Mouse (Mus musculus): ENCODE measurements at regions not wholly inside any gene's neighbourhood (a gene's known extent, or its start where the extent isn't known, plus 50 kb on each side); places are given as distances from the start of the nearest gene placed in this dataset.

- no peak for ATAC-seq (replicated peaks; ENCODE audit: low FRiP score, poor library complexity, severe bottlenecking)
Measured at GRCm38 (mm10) chr7:110679916-110680315, 52.5 kb downstream of the Adm start.

GRCm38 (mm10) chr7:110682911-110683310 is 55.5 kb downstream of the Adm start:
- no peak for ATAC-seq (replicated peaks; ENCODE audit: low FRiP score, poor library complexity, severe bottlenecking)

GRCm38 (mm10) chr7:110688884-110689681 is 61.6 kb downstream of the Adm start:
- ATAC-seq (replicated peaks; ENCODE audit: low FRiP score, poor library complexity, severe bottlenecking), result no peak

- ATAC-seq (replicated peaks; ENCODE audit: low FRiP score, poor library complexity, severe bottlenecking), result no peak
Measured at GRCm38 (mm10) chr7:110690241-110690640, 62.8 kb downstream of the Adm start.

- ATAC-seq (replicated peaks; ENCODE audit: low FRiP score, poor library complexity, severe bottlenecking), result no peak
Measured at GRCm38 (mm10) chr7:110690856-110691255, 63.4 kb downstream of the Adm start.

- no peak for ATAC-seq (replicated peaks; ENCODE audit: low FRiP score, poor library complexity, severe bottlenecking)
Measured at GRCm38 (mm10) chr7:110694262-110694661, 66.8 kb downstream of the Adm start.

- ATAC-seq (replicated peaks; ENCODE audit: low FRiP score, poor library complexity, severe bottlenecking), result no peak
Measured at GRCm38 (mm10) chr7:110695729-110696128, 68.3 kb downstream of the Adm start.

- no peak for ATAC-seq (replicated peaks; ENCODE audit: low FRiP score, poor library complexity, severe bottlenecking)
Measured at GRCm38 (mm10) chr7:110698211-110699153, 69.5 kb upstream of the Ampd3 start.

GRCm38 (mm10) chr7:110699596-110699995 is 68.4 kb upstream of the Ampd3 start:
- ATAC-seq (replicated peaks; ENCODE audit: low FRiP score, poor library complexity, severe bottlenecking), result no peak

GRCm38 (mm10) chr7:110701681-110702413 is 66.2 kb upstream of the Ampd3 start:
- ATAC-seq (replicated peaks; ENCODE audit: low FRiP score, poor library complexity, severe bottlenecking), result no peak

- no peak for ATAC-seq (replicated peaks; ENCODE audit: low FRiP score, poor library complexity, severe bottlenecking)
Measured at GRCm38 (mm10) chr7:110702414-110702783, 65.6 kb upstream of the Ampd3 start.

- ATAC-seq (replicated peaks; ENCODE audit: low FRiP score, poor library complexity, severe bottlenecking), result no peak
Measured at GRCm38 (mm10) chr7:110705311-110706000, 62.5 kb upstream of the Ampd3 start.

GRCm38 (mm10) chr7:110706001-110706695 is 61.9 kb upstream of the Ampd3 start:
- ATAC-seq (replicated peaks; ENCODE audit: low FRiP score, poor library complexity, severe bottlenecking), result no peak

GRCm38 (mm10) chr7:110706696-110707087 is 61.3 kb upstream of the Ampd3 start:
- ATAC-seq (replicated peaks; ENCODE audit: low FRiP score, poor library complexity, severe bottlenecking), result no peak

- peak; percentile 61; the same call in 1 of the 2 replicates for ATAC-seq (replicated peaks; ENCODE audit: low FRiP score, poor library complexity, severe bottlenecking)
Measured at GRCm38 (mm10) chr7:110708116-110708515, 59.9 kb upstream of the Ampd3 start.

- no peak for ATAC-seq (replicated peaks; ENCODE audit: low FRiP score, poor library complexity, severe bottlenecking)
Measured at GRCm38 (mm10) chr7:110708781-110709180, 59.2 kb upstream of the Ampd3 start.

GRCm38 (mm10) chr7:110709606-110710005 is 58.4 kb upstream of the Ampd3 start:
- no peak for ATAC-seq (replicated peaks; ENCODE audit: low FRiP score, poor library complexity, severe bottlenecking)

GRCm38 (mm10) chr7:110710256-110710962 is 57.6 kb upstream of the Ampd3 start:
- ATAC-seq (replicated peaks; ENCODE audit: low FRiP score, poor library complexity, severe bottlenecking), result no peak

Data from erythroid progenitor cell, adult 5-6 weeks (primary cell).